Mouse (Mus musculus) liver, adult 2 months (tissue): Measurements from ENCODE around the gene Bloc1s4. TPM values are rescaled to one million over a fixed set of nuclear protein-coding genes. Genes with fewer than 3 reads are reported as not detected.
"Not testable (repeated sequence)": the region's sequence is repeated elsewhere in the genome, so short reads cannot be mapped to it uniquely, and the experiment has no call there.

ENCODE experiments used
- DNase-seq: peaks from one replicate; pipeline ENCODE4 v3.0.0-alpha.2; 2011; ENCODE audit warnings: low read depth, low spot score; ENCODE audit errors: extremely low read depth
- H3K27ac ChIP-seq: fragments of 200-500 bp; replicated peaks from 2 replicates; pipeline ENCODE4 v1.5.1; 2012; ENCODE audit warnings: low read depth, mild to moderate bottlenecking, control low read depth, inconsistent platforms, low read length; ENCODE audit not compliant: insufficient read depth
- H3K27me3 ChIP-seq: fragments of 200-500 bp; 2 replicates; pipeline ENCODE4 v1.6.1; 2012; ENCODE audit warnings: mild to moderate bottlenecking, moderate library complexity, low read length, inconsistent platforms; ENCODE audit not compliant: control insufficient read depth, insufficient read depth
- H3K36me3 ChIP-seq: fragments of 200-500 bp; 2 replicates; pipeline ENCODE4 v1.6.1; 2012; ENCODE audit warnings: low read length, inconsistent platforms; ENCODE audit not compliant: control insufficient read depth, insufficient read depth
- H3K4me1 ChIP-seq: fragments of 200-500 bp; 2 replicates; pipeline ENCODE4 v1.6.1; 2011; ENCODE audit warnings: low read length; ENCODE audit not compliant: control insufficient read depth, insufficient read depth
- H3K4me3 ChIP-seq: fragments of 200-500 bp; 2 replicates; pipeline ENCODE4 v1.5.1; 2011; ENCODE audit warnings: low read depth, mild to moderate bottlenecking, control low read depth, low read length, moderate library complexity; ENCODE audit not compliant: insufficient read depth
- H3K79me2 ChIP-seq: fragments of 200-500 bp; 2 replicates; pipeline ENCODE4 v1.6.1; 2012; ENCODE audit warnings: inconsistent platforms, mild to moderate bottlenecking, low read length, moderate library complexity; ENCODE audit not compliant: control insufficient read depth, insufficient read depth
- H3K9ac ChIP-seq: fragments of 200-500 bp; 2 replicates; pipeline ENCODE4 v1.6.1; 2012; ENCODE audit warnings: low read depth, mild to moderate bottlenecking, control low read depth, inconsistent platforms, low read length
- CTCF ChIP-seq: fragments of 200-500 bp; IDR thresholded peaks from 2 replicates; pipeline ENCODE4 v1.5.1; 2011; ENCODE audit warnings: low read depth, low read length, control low read depth
- POLR2A ChIP-seq: fragments of 200-500 bp; IDR thresholded peaks from 2 replicates; pipeline ENCODE4 v1.6.1; 2011; ENCODE audit warnings: low read length, control low read depth; ENCODE audit not compliant: insufficient read depth; ENCODE audit errors: extremely low read depth
- WGBS: fragments of 180-500 bp; shearing (Covaris S2); methylation state at CpG from one replicate; pipeline ENCODE4 v1.1.7; 2018; 5-methylcytosine and 5-hydroxymethylcytosine counted together
- polyA plus RNA-seq: library from polyadenylated mRNA; depleted of rRNA; stranded (reverse); fragments of >200 nt; gene quantifications from 2 replicates; pipeline ENCODE4 v1.2.3, GENCODE M21; 2012; rRNA removed
- total RNA-seq: library from RNA; depleted of rRNA; stranded (reverse); fragments of >200 nt; gene quantifications from 2 replicates; pipeline ENCODE4 v1.2.3, GENCODE M21; 2014; rRNA removed

Bloc1s4 gene
- total RNA-seq (12.9 and 15.7 TPM in 2 replicates), polyA plus RNA-seq (16.5 and 19.4 TPM in 2 replicates)

GRCm38 (mm10) chr5:36748536-36749061, at the start of gene Bloc1s4:
TSS of gene Bloc1s4 (minus strand) at chr5:36748650.
- H3K36me3 ChIP-seq, result no peaks in the 10 kb centered on the region
- DNase-seq, result peak; percentile 80
- H3K9ac ChIP-seq, result peak within 1 kb of the TSS; percentile 81
- H3K4me1 ChIP-seq, result peaks cover 9% of the 10 kb centered on the region; the same call in 1 of the 2 replicates
- TF ChIP-seq POLR2A (peak; percentile 63; the same call in 1 of the 2 replicates), CTCF (no peak)
- peaks cover 8% of the 10 kb centered on the region for H3K79me2 ChIP-seq
- peak within 1 kb of the TSS; percentile 88 for H3K4me3 ChIP-seq
- WGBS, result 2% methylated on average over 31 of the region's 31 CpGs
- peak within 1 kb of the TSS; percentile 74 for H3K27ac ChIP-seq
- no peaks in the 10 kb centered on the region for H3K27me3 ChIP-seq

GRCm38 (mm10) chr5:36797291-36797690, 48.8 kb upstream of the Bloc1s4 start:
- H3K27ac ChIP-seq, result peak overlapping the region; percentile 30
- H3K27me3 ChIP-seq, result no peaks in the 10 kb centered on the region
- H3K79me2 ChIP-seq, result no peaks in the 10 kb centered on the region
- peak; percentile 78 for DNase-seq
- peaks cover 4% of the 10 kb centered on the region for H3K36me3 ChIP-seq
- no peak overlapping the region for H3K9ac ChIP-seq
- no peak overlapping the region for H3K4me3 ChIP-seq
- H3K4me1 ChIP-seq, result peaks cover 6% of the 10 kb centered on the region
- 36% methylated on average over 8 of the region's 8 CpGs for WGBS
- TF ChIP-seq POLR2A (no peak), CTCF (no peak)

- not testable (repeated sequence) for H3K79me2 ChIP-seq, H3K36me3 ChIP-seq, H3K4me1 ChIP-seq, H3K27me3 ChIP-seq
- H3K4me3 ChIP-seq, result peak within 1 kb of the TSS; percentile 67
- H3K27ac ChIP-seq, result peak within 1 kb of the TSS; percentile 59
- WGBS, result under 1% methylated on average over 90 of the region's 90 CpGs
- peak within 1 kb of the TSS; percentile 71 for H3K9ac ChIP-seq
- TF ChIP-seq POLR2A, result peak; percentile 72
- DNase-seq, result peak; percentile 75
Measured at GRCm38 (mm10) chr5:36796296-36797014, 48.0 kb upstream of the Bloc1s4 start, which contains the start of gene Mrfap1. TSS of gene Mrfap1 (minus strand) at chr5:36796772.

- 4% methylated on average over 35 of the region's 37 CpGs for WGBS
- H3K9ac ChIP-seq, result peak overlapping the region; percentile 71
- not testable (repeated sequence) for H3K36me3 ChIP-seq, H3K4me1 ChIP-seq, H3K27me3 ChIP-seq, H3K79me2 ChIP-seq
- H3K4me3 ChIP-seq, result peak overlapping the region; percentile 67
- peak; percentile 43 for DNase-seq
- H3K27ac ChIP-seq, result peak overlapping the region; percentile 55; the same call in 1 of the 2 replicates
Measured at GRCm38 (mm10) chr5:36795647-36796295, 47.3 kb upstream of the Bloc1s4 start.

GRCm38 (mm10) chr5:36791861-36792260, 43.4 kb upstream of the Bloc1s4 start:
- no peak overlapping the region for H3K27ac ChIP-seq
- no peaks in the 10 kb centered on the region for H3K79me2 ChIP-seq
- DNase-seq, result peak; percentile 18
- no peak overlapping the region for H3K9ac ChIP-seq
- TF ChIP-seq POLR2A (no peak), CTCF (no peak)
- WGBS, result 50% methylated on average over 9 of the region's 9 CpGs
- H3K4me1 ChIP-seq, result 0 out of 2 replicates have a peak, but pooled peaks cover under 1% of the 10 kb centered on the region
- peaks cover 4% of the 10 kb centered on the region for H3K36me3 ChIP-seq
- H3K27me3 ChIP-seq, result no peaks in the 10 kb centered on the region
- no peak overlapping the region for H3K4me3 ChIP-seq

GRCm38 (mm10) chr5:36786052-36786451, 37.6 kb upstream of the Bloc1s4 start:
- H3K27me3 ChIP-seq, result no peaks in the 10 kb centered on the region
- no peak overlapping the region for H3K27ac ChIP-seq

More at GRCm38 (mm10) chr5:36786052-36786451, 37.6 kb upstream of the Bloc1s4 start:
- Histone ChIP-seq H3K36me3 (no peaks in the 10 kb centered on the region), H3K79me2 (no peaks in the 10 kb centered on the region), H3K4me3 (no peak overlapping the region), H3K4me1 (no peaks in the 10 kb centered on the region), H3K9ac (no peak overlapping the region)
- DNase-seq, result no peak
- WGBS, result 94% methylated on average over 5 of the region's 5 CpGs
- no peak for TF ChIP-seq CTCF
- no peak for TF ChIP-seq POLR2A
